Mouse (Mus musculus): ENCODE measurements around the gene Rreb1. TPM values are rescaled to one million over a fixed set of nuclear protein-coding genes. Genes with fewer than 3 reads are reported as not detected.

Gene Rreb1
- total and polyA plus RNA-seq, 3 experiments: 8.1 to 34.0 TPM; not detected in 1

- no peak overlapping the region for H3K9ac ChIP-seq (ENCODE audit: control insufficient read depth, low read depth, low read length, poor library complexity, severe bottlenecking)
- peak overlapping the region; percentile 52 for H3K27ac ChIP-seq (ENCODE audit: control insufficient read depth, low read depth, low read length)
- H3K4me3 ChIP-seq (ENCODE audit: control insufficient read depth in 1 of 2, insufficient read depth in 1 of 2, low read depth in 2 of 2, low read length in 2 of 2): no peak overlapping the region
- H3K9me3 ChIP-seq (replicated peaks; ENCODE audit: insufficient read depth, low read length): no peaks in the 10 kb centered on the region
- TF ChIP-seq RAD21 (IDR thresholded peaks at IDR 0.05; ENCODE audit: low read depth, low read length) (no peak), MAFK (IDR thresholded peaks at IDR 0.05; ENCODE audit: borderline replicate concordance, low read depth, low read length) (0 out of 2 replicates have a peak, but pooled peaks have one; percentile 14)
- peaks cover 53% of the 10 kb centered on the region for H3K79me2 ChIP-seq (ENCODE audit: control insufficient read depth, insufficient read depth, low read length, poor library complexity)
- peaks cover 53 to 57% of the 10 kb centered on the region in 2 experiments for H3K4me1 ChIP-seq (ENCODE audit: control insufficient read depth in 1 of 2, insufficient read depth in 2 of 2, low read length in 2 of 2)
- peak; percentile 28 for DNase-seq (ENCODE audit: low read depth, low spot score)
- peaks cover 7 to 81% of the 10 kb centered on the region in 2 experiments for H3K36me3 ChIP-seq (ENCODE audit: control insufficient read depth in 1 of 2, insufficient read depth in 2 of 2, low read length in 2 of 2)
- no peaks in the 10 kb centered on the region for H3K27me3 ChIP-seq (ENCODE audit: control insufficient read depth in 1 of 2, insufficient read depth in 2 of 2, low read length in 2 of 2)
Measured at GRCm38 (mm10) chr13:37870118-37870908, 92.1 kb downstream of the Rreb1 start.

GRCm38 (mm10) chr13:37872142-37872835, 94.1 kb downstream of the Rreb1 start:
- peaks cover 7 to 89% of the 10 kb centered on the region in 2 experiments for H3K36me3 ChIP-seq (ENCODE audit: control insufficient read depth in 1 of 2, insufficient read depth in 2 of 2, low read length in 2 of 2)
- no peaks in the 10 kb centered on the region for H3K9me3 ChIP-seq (replicated peaks; ENCODE audit: insufficient read depth, low read length)
- no peak overlapping the region; the same call in 1 of the 2 replicates for H3K9ac ChIP-seq (ENCODE audit: control insufficient read depth, low read depth, low read length, poor library complexity, severe bottlenecking)
- peaks cover 47 to 57% of the 10 kb centered on the region in 2 experiments for H3K4me1 ChIP-seq (ENCODE audit: control insufficient read depth in 1 of 2, insufficient read depth in 2 of 2, low read length in 2 of 2)
- H3K4me3 ChIP-seq (ENCODE audit: control insufficient read depth in 1 of 2, insufficient read depth in 1 of 2, low read depth in 2 of 2, low read length in 2 of 2): no peak overlapping the region
- TF ChIP-seq MYB (IDR thresholded peaks at IDR 0.05; ENCODE audit: low read depth, low read length) (no peak), MEF2A (IDR thresholded peaks at IDR 0.05; ENCODE audit: extremely low read depth, insufficient replicate concordance, low read depth, low read length, poor library complexity, severe bottlenecking) (no peak), UBTF (IDR thresholded peaks at IDR 0.05; ENCODE audit: borderline replicate concordance, insufficient read depth, low read depth, low read length) (no peak), RCOR1 (IDR thresholded peaks at IDR 0.05; ENCODE audit: low read depth, low read length) (no peak), GATA1 (IDR thresholded peaks at IDR 0.05; ENCODE audit: low read depth, low read length) (no peak), MYC (IDR thresholded peaks at IDR 0.05; ENCODE audit: low read depth, low read length) (no peak), CHD2 (IDR thresholded peaks at IDR 0.05; ENCODE audit: low read length) (no peak), ETS1 (IDR thresholded peaks at IDR 0.05; ENCODE audit: low read depth, low read length) (no peak), SIN3A (IDR thresholded peaks at IDR 0.05; ENCODE audit: low read length) (no peak)
- no peaks in the 10 kb centered on the region for H3K27me3 ChIP-seq (ENCODE audit: control insufficient read depth in 1 of 2, insufficient read depth in 2 of 2, low read length in 2 of 2)
- H3K27ac ChIP-seq (ENCODE audit: control insufficient read depth, low read depth, low read length): peak overlapping the region; percentile 99
- peaks cover 58% of the 10 kb centered on the region for H3K79me2 ChIP-seq (ENCODE audit: control insufficient read depth, insufficient read depth, low read length, poor library complexity)
- no peak for DNase-seq (ENCODE audit: low read depth, low spot score)
